33 mouse cellular contexts compared by ENCODE assay signal in the genomic region with DNA sequence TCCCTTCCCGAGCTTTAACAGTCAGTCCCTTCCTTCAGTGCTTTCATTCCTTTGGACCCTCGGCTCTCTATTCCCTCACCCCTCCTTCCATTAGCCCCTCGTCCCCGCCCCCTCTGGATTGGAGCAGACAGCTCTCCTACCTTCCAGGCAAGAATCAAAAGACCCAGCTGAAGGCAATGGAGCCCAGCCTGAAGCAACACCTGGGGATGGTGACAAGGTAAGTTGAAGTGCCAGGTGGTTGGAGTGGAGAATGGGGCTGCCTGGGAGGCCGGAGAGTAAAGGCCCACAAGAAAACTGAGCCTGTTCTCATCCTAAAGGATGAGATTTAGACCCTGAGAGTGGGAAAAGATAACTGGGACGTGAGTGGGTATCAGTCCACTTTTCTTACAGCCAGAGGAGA. TPM values are rescaled to one million over a fixed set of nuclear protein-coding genes. Genes with fewer than 3 reads are reported as not detected.
"Had no signal": no experiment of that assay in that cellular context is flagged by ENCODE, and none has a peak within 500 bp of the region (broad histone marks: within the 10 kb centered on the region; RNA-seq: fewer than 3 reads in every experiment).

No protein-coding gene starts in this region.

- H3K4me3 ChIP-seq: heart, embryonic 13.5 days; heart, embryonic 15.5 days; hindbrain, embryonic 13.5 days; hindbrain, embryonic 15.5 days; kidney, embryonic 15.5 days; limb, embryonic 13.5 days; limb, embryonic 15.5 days; liver, embryonic 13.5 days; liver, embryonic 15.5 days had no signal

- H3K4me1 ChIP-seq: heart, embryonic 13.5 days; heart, embryonic 15.5 days; hindbrain, embryonic 13.5 days; hindbrain, embryonic 15.5 days; kidney, embryonic 15.5 days; limb, embryonic 13.5 days; limb, embryonic 15.5 days; liver, embryonic 13.5 days; liver, embryonic 15.5 days had no signal

- H3K27me3 ChIP-seq: heart, embryonic 13.5 days; heart, embryonic 15.5 days; hindbrain, embryonic 13.5 days; hindbrain, embryonic 15.5 days; kidney, embryonic 15.5 days; limb, embryonic 13.5 days; limb, embryonic 15.5 days; liver, embryonic 13.5 days; liver, embryonic 15.5 days had no signal

- H3K4me2 ChIP-seq: heart, embryonic 11.5 days; heart, embryonic 13.5 days; heart, embryonic 15.5 days; hindbrain, embryonic 13.5 days; hindbrain, embryonic 15.5 days; kidney, embryonic 15.5 days; limb, embryonic 13.5 days; limb, embryonic 15.5 days; liver, embryonic 13.5 days; liver, embryonic 15.5 days had no signal

- H3K27ac ChIP-seq: heart, embryonic 13.5 days; heart, embryonic 15.5 days; hindbrain, embryonic 13.5 days; hindbrain, embryonic 15.5 days; hindbrain, postnatal 0 days; kidney, embryonic 15.5 days; kidney, postnatal 0 days; limb, embryonic 13.5 days; limb, embryonic 15.5 days; liver, embryonic 13.5 days; liver, embryonic 15.5 days had no signal

- H3K9ac ChIP-seq: heart, embryonic 13.5 days; heart, embryonic 15.5 days; hindbrain, embryonic 13.5 days; hindbrain, embryonic 15.5 days; kidney, embryonic 15.5 days; limb, embryonic 13.5 days; limb, embryonic 15.5 days; liver, embryonic 13.5 days; liver, embryonic 15.5 days had no signal

- H3K9me3 ChIP-seq: heart, embryonic 13.5 days; heart, embryonic 15.5 days; hindbrain, embryonic 13.5 days; hindbrain, embryonic 15.5 days; kidney, embryonic 15.5 days; limb, embryonic 13.5 days; limb, embryonic 15.5 days; liver, embryonic 13.5 days; liver, embryonic 15.5 days had no signal

- ATAC-seq: hindbrain, postnatal 0 days; intestine, embryonic 16.5 days had no signal

- DNase-seq: gastrocnemius, postnatal 14 days; gastrocnemius, postnatal 36 days; heart, adult 18-20 months; heart, postnatal 14 days; heart, postnatal 36 days; kidney, adult 11 months; kidney, adult 2 months; kidney, adult 9 months; kidney, postnatal 14 days; kidney, postnatal 36 days; layer of hippocampus, adult 9-11 months; layer of hippocampus, postnatal 36 days; liver, embryonic 13.5 days had no signal

RNA-seq across cellular contexts. Expression of a gene that starts 19.8 kb away (rescaled TPM):
- total RNA-seq: heart, postnatal 36 days; hematopoietic stem cell, adult 5-6 weeks; liver, adult 2 months had no signal
- polyA plus RNA-seq: gonadal fat pad, adult 2 months; heart, embryonic 11.5 days; heart, embryonic 13.5 days; heart, embryonic 15.5 days; heart, postnatal 0 days; hindbrain, embryonic 11.5 days; hindbrain, embryonic 13.5 days; hindbrain, embryonic 15.5 days; hindbrain, postnatal 0 days; intestine, embryonic 14.5 days; intestine, embryonic 16.5 days; kidney, adult 2 months; kidney, embryonic 15.5 days; kidney, postnatal 0 days; large intestine, adult 2 months; limb, embryonic 11.5 days; limb, embryonic 13.5 days; limb, embryonic 15.5 days; liver, adult 2 months; liver, embryonic 13.5 days had no signal
